Comparison of ENCODE assay signal across 21 mouse cellular contexts in genomic region chr10:71197036-71197785, GRCm38 (mm10). TPM values are rescaled to one million over a fixed set of nuclear protein-coding genes. Genes with fewer than 3 reads are reported as not detected.
DNase-seq lines count a peak whose midpoint lies in the region; ATAC-seq lines count a peak whose summit lies in the region.
"Had no signal": no experiment of that assay in that cellular context is flagged by ENCODE, and none has a peak within 500 bp of the region (broad histone marks: within the 10 kb centered on the region; RNA-seq: fewer than 3 reads in every experiment).

No protein-coding gene starts in this region.

- H3K4me1 ChIP-seq in heart, embryonic 10.5 days, result peaks cover 15% of the 10 kb centered on the region
- H3K4me1 ChIP-seq in intestine, embryonic 16.5 days (ENCODE audit: control insufficient read depth, insufficient read depth, low read length), result no peaks in the 10 kb centered on the region
- H3K4me1 ChIP-seq: megakaryocyte, embryonic 14.5 days had no signal

- WGBS in heart, embryonic 10.5 days, result 53% methylated on average over 14 of the region's 14 CpGs
- 43% methylated on average over 14 of the region's 14 CpGs for WGBS in intestine, embryonic 16.5 days

- no peak overlapping the region for H3K4me3 ChIP-seq in heart, embryonic 10.5 days
- H3K4me3 ChIP-seq in intestine, embryonic 16.5 days (ENCODE audit: low read length), result no peak overlapping the region
- H3K4me3 ChIP-seq: embryonic facial prominence, embryonic 13.5 days; hindbrain, embryonic 13.5 days; megakaryocyte, embryonic 14.5 days; midbrain, embryonic 15.5 days had no signal

- H3K36me3 ChIP-seq in heart, embryonic 10.5 days, result no peaks in the 10 kb centered on the region
- H3K36me3 ChIP-seq in intestine, embryonic 16.5 days (ENCODE audit: control insufficient read depth, insufficient read depth, low read length), result no peaks in the 10 kb centered on the region
- H3K36me3 ChIP-seq: embryonic facial prominence, embryonic 13.5 days; hindbrain, embryonic 13.5 days; midbrain, embryonic 15.5 days had no signal

- no peak overlapping the region for H3K9ac ChIP-seq in intestine, embryonic 16.5 days (ENCODE audit: low read depth, low read length)
- H3K9ac ChIP-seq: embryonic facial prominence, embryonic 13.5 days; hindbrain, embryonic 13.5 days; midbrain, embryonic 15.5 days had no signal

- peak; percentile 26; the same call in 1 of the 2 replicates for ATAC-seq in intestine, embryonic 16.5 days
- ATAC-seq: activated CD4-positive, CD25-positive, alpha-beta regulatory T cell, adult 4 months; forebrain, embryonic 16.5 days; midbrain, embryonic 15.5 days had no signal

- no peak overlapping the region for H3K27ac ChIP-seq in heart, embryonic 10.5 days
- peak overlapping the region; percentile 21; the same call in 1 of the 2 replicates for H3K27ac ChIP-seq in intestine, embryonic 16.5 days (ENCODE audit: low read length)
- H3K27ac ChIP-seq: embryonic facial prominence, embryonic 13.5 days; hindbrain, embryonic 13.5 days; midbrain, embryonic 15.5 days had no signal

- DNase-seq in heart, adult 8-10 months (ENCODE audit: low spot score), result peak; percentile 48
- DNase-seq in heart, embryonic 10.5 days (ENCODE audit: low spot score), result no peak
- DNase-seq in kidney, postnatal 14 days, result peak; percentile 41
- DNase-seq in kidney, postnatal 25 days, result no peak
- peak; percentile 18 for DNase-seq in ZHBTc4 (ENCODE audit: low read depth, low spot score)
- no peak for DNase-seq in adrenal gland, adult 2 months
- DNase-seq in retina, embryonic 14.5 days (ENCODE audit: low spot score), result no peak
- DNase-seq: cerebellum, adult 9-11 months; liver; lung, postnatal 14 days; retina, postnatal 1 day; right cerebral cortex, postnatal 4 days; thymus, adult 18-20 months had no signal

- no peak overlapping the region for H3K4me2 ChIP-seq in intestine, embryonic 16.5 days (ENCODE audit: low read depth, low read length)
- H3K4me2 ChIP-seq: embryonic facial prominence, embryonic 13.5 days; hindbrain, embryonic 13.5 days; midbrain, embryonic 15.5 days had no signal

- H3K9me3 ChIP-seq in heart, embryonic 10.5 days, result no peaks in the 10 kb centered on the region
- H3K9me3 ChIP-seq in intestine, embryonic 16.5 days (ENCODE audit: control insufficient read depth, low read length), result no peaks in the 10 kb centered on the region
- H3K9me3 ChIP-seq: embryonic facial prominence, embryonic 13.5 days; hindbrain, embryonic 13.5 days; midbrain, embryonic 15.5 days had no signal

- no peaks in the 10 kb centered on the region for H3K27me3 ChIP-seq in heart, embryonic 10.5 days (ENCODE audit: insufficient read depth, poor library complexity, severe bottlenecking)
- no peaks in the 10 kb centered on the region for H3K27me3 ChIP-seq in intestine, embryonic 16.5 days (replicated peaks; ENCODE audit: control insufficient read depth, insufficient read depth, low read length)
- H3K27me3 ChIP-seq: embryonic facial prominence, embryonic 13.5 days; hindbrain, embryonic 13.5 days; megakaryocyte, embryonic 14.5 days; midbrain, embryonic 15.5 days had no signal

RNA-seq across cellular contexts. Expression of gene Bicc1, which starts 37.7 kb away (rescaled TPM):
- total RNA-seq in heart, adult 8-10 months (2022), result 10 to 100 TPM; 11.8 to 17.8 (median 14.1) TPM
- 7.8 and 10.4 TPM in 2 replicates for polyA plus RNA-seq in heart, embryonic 10.5 days (2016; fragmentation: Nextera tagmentation; extraction: Ambion mirVana)
- polyA plus RNA-seq in intestine, embryonic 16.5 days (2015; fragmentation: Nextera tagmentation; extraction: Ambion mirVana), result 11.8 and 12.6 TPM in 2 replicates
- 10 to 100 TPM; 12.8 to 20.3 TPM for total RNA-seq in adrenal gland, adult 2 months (2021)
- polyA plus RNA-seq in adrenal gland, adult 2 months (2012; rRNA removed), result 5.3 and 5.5 TPM in 2 replicates
- total RNA-seq: neutrophil, adult 5-6 weeks had no signal

RNA-seq across cellular contexts. Expression of gene Tfam, which starts 40.9 kb away (rescaled TPM):
- 10 to 100 TPM; 48.6 to 80.2 (median 59.5) TPM for total RNA-seq in heart, adult 8-10 months (2022)
- 57.8 and 78.1 TPM in 2 replicates for polyA plus RNA-seq in heart, embryonic 10.5 days (2016; fragmentation: Nextera tagmentation; extraction: Ambion mirVana)
- polyA plus RNA-seq in intestine, embryonic 16.5 days (2015; fragmentation: Nextera tagmentation; extraction: Ambion mirVana), result 70.7 and 76.5 TPM in 2 replicates
- total RNA-seq in adrenal gland, adult 2 months (2021), result 10 to 100 TPM; 54.0 to 54.2 TPM
- 6.9 and 7.2 TPM in 2 replicates for polyA plus RNA-seq in adrenal gland, adult 2 months (2012; rRNA removed)

Comparison
In these comparisons a context has a peak if more than half of its experiments do, and no peak if none do; other contexts are left out.
1. DNase-seq: peak in heart, adult 8-10 months (single experiment), kidney, postnatal 14 days (single experiment) and ZHBTc4 (single experiment); none in heart, embryonic 10.5 days (single experiment), kidney, postnatal 25 days (0 of 2), adrenal gland, adult 2 months (single experiment) and retina, embryonic 14.5 days (single experiment).